Mouse (Mus musculus) layer of hippocampus, adult 9-11 months (tissue): ENCODE data around the gene Olfr56.
"Not testable (repeated sequence)": the region's sequence is repeated elsewhere in the genome, so short reads cannot be mapped to it uniquely, and the experiment has no call there.

ENCODE experiments used
- DNase-seq: peaks from one replicate; pipeline ENCODE4 v3.0.0; 2022

Olfr56 gene

DNA sequence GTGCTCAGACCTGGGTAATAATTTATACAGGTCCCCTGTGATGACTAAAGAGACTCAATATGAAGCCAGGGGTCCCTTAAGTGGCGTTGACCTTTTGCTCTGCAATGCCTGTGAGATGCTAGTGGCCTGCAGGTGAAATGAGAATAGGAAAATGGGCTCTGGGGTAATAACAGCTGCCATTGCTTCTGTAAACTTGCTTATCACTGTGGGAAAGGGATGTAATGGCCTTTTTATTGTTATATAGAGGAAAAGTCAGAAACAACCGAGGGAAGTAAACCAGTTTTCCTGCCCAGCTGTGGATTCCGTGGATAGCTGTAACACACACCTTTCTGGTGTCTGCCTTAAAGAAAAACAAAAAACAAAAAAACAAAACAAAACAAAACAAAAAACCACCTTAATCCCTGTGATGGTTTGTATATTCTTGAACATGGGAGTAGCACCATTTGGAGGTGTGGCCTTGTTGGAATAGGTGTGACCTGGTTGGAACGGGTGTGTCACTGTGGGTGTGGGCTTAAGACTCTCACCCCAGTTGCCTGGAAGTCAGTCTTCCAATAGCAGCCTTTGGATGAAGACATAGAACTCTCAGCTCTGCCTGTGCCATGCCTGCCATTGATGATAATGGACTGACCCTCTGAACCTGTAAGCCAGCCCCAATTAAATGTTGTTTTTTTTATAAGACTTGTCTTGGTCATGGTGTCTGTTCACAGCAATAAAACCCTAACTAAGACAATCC is 197.5 kb downstream of the Olfr56 start:
- DNase-seq = not testable (repeated sequence)

- DNase-seq = no peak
These were observed 204.5 kb downstream of the Olfr56 start for GRCm38 (mm10) chr11:49183172-49183571.
